Mouse (Mus musculus) ES-E14 (cell line): Measurements from ENCODE around the gene Cdk19. TPM values are rescaled to one million over a fixed set of nuclear protein-coding genes. Genes with fewer than 3 reads are reported as not detected.

Source experiments
- DNase-seq: peaks from one replicate; pipeline ENCODE4 v3.0.0-alpha.2; 2013; ENCODE audit warnings: low read depth, low spot score
- H3K27ac ChIP-seq: 2 replicates; pipeline ENCODE4 v1.5.1; 2012; ENCODE audit warnings: low read depth, mild to moderate bottlenecking, low read length, moderate library complexity, mixed read lengths; ENCODE audit not compliant: poor library complexity, insufficient read depth, severe bottlenecking
- H3K36me3 ChIP-seq: 2 replicates; pipeline ENCODE4 v1.6.1; 2012; ENCODE audit warnings: mild to moderate bottlenecking, low read length, moderate library complexity, mixed read lengths; ENCODE audit not compliant: control insufficient read depth, poor library complexity, insufficient read depth, severe bottlenecking
- H3K4me1 ChIP-seq, 2 experiments: fragments of 150-350 bp in 1 of 2; sonication (generic) in 1 of 2; 2 replicates each; pipeline ENCODE4 v1.6.1; 2012; ENCODE audit warnings: low read length in 2 of 2, mild to moderate bottlenecking in 1 of 2, mixed read lengths in 1 of 2; ENCODE audit not compliant: control insufficient read depth in 2 of 2, insufficient read depth in 2 of 2, poor library complexity in 1 of 2
- H3K4me3 ChIP-seq, 2 experiments: fragments of 150-350 bp in 1 of 2; sonication (generic) in 1 of 2; 2 replicates each; pipeline ENCODE4 v1.5.1; 2012; ENCODE audit warnings: low read length in 2 of 2, low read depth in 1 of 2, mild to moderate bottlenecking in 1 of 2, mixed read lengths in 1 of 2; ENCODE audit not compliant: insufficient read depth in 1 of 2, poor library complexity in 1 of 2, severe bottlenecking in 1 of 2
- H3K9ac ChIP-seq: 2 replicates; pipeline ENCODE4 v1.6.1; 2012; ENCODE audit warnings: low read depth, mild to moderate bottlenecking, low read length, mixed read lengths; ENCODE audit not compliant: poor library complexity, insufficient read depth, severe bottlenecking
- H3K9me3 ChIP-seq: fragments of 150-350 bp; sonication (generic); 2 replicates; pipeline ENCODE4 v1.6.1; 2012; ENCODE audit warnings: low read depth, mild to moderate bottlenecking, low read length; ENCODE audit not compliant: control insufficient read depth, insufficient read depth
- CHD2 ChIP-seq: IDR thresholded peaks from 2 replicates; pipeline ENCODE4 v1.6.1; 2014; ENCODE audit warnings: mild to moderate bottlenecking, low read depth, low read length, inconsistent platforms
- HCFC1 ChIP-seq: IDR thresholded peaks from 2 replicates; pipeline ENCODE4 v1.6.1; 2012; ENCODE audit warnings: low read length, inconsistent platforms, borderline replicate concordance; ENCODE audit not compliant: insufficient read depth
- MAFK ChIP-seq: IDR thresholded peaks from 2 replicates; pipeline ENCODE4 v1.6.1; 2014; ENCODE audit warnings: mild to moderate bottlenecking, low read depth, low read length, inconsistent platforms; ENCODE audit not compliant: insufficient read depth
- ZC3H11A ChIP-seq: IDR thresholded peaks from 2 replicates; pipeline ENCODE4 v1.6.1; 2012; ENCODE audit warnings: low read depth, mild to moderate bottlenecking, inconsistent platforms, low read length, borderline replicate concordance
- ZNF384 ChIP-seq: IDR thresholded peaks from 2 replicates; pipeline ENCODE4 v1.6.1; 2012; ENCODE audit warnings: low read depth, low read length, inconsistent platforms
- in situ Hi-C, 2 experiments: fragments of 600-800 bp; cut with MboI; formaldehyde crosslinking; loops; one replicate each; pipeline ENCODE4 v1.15.1; 2025; ENCODE audit warnings: low sequenced_read_pairs in 2 of 2, inconsistent platforms in 1 of 2; ENCODE audit not compliant: unreplicated experiment in 2 of 2
- total RNA-seq: library from RNA; depleted of rRNA; stranded (reverse); fragments of 300-350 nt; gene quantifications from 2 replicates; pipeline ENCODE4 v1.2.3, GENCODE M21; 2012

Gene Cdk19
- total RNA-seq, 1 experiment: 6.4 TPM

- H3K9me3 ChIP-seq: no peaks in the 10 kb centered on the region
- TF ChIP-seq CHD2 (no peak), HCFC1 (no peak), ZC3H11A (no peak), MAFK (no peak), ZNF384 (no peak)
- no peaks in the 10 kb centered on the region for H3K4me1 ChIP-seq
- no peak overlapping the region for H3K4me3 ChIP-seq
- no peak overlapping the region for H3K9ac ChIP-seq
- H3K36me3 ChIP-seq: no peaks in the 10 kb centered on the region
- DNase-seq: no peak
- in situ Hi-C loops: no loop called here
- no peak overlapping the region for H3K27ac ChIP-seq
Measured at GRCm38 (mm10) chr10:40491131-40491530, 151.8 kb downstream of the Cdk19 start.

DNA sequence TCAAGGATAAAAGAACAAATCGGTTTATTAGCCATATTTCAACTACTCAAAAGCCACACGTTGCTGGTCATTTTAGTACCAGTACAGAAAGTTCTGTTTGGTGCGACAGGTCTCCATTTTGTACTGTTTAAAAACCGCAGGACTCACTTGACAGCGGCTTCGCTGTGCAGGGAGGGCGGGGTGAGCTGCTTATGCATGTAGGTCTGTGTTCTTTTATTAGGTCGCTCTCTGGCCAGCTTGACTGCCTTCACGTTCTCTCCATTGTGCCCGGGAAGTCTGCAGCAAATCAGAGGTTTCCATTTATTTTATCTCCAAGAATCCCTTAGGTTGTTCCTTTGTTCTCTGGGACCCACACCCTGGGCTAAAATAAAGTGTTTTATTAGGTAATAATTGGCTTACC, 152.4 kb downstream of the Cdk19 start:
- in situ Hi-C loops: no loop called here
- H3K9ac ChIP-seq: no peak overlapping the region
- TF ChIP-seq HCFC1 (no peak), ZC3H11A (no peak), ZNF384 (no peak), CHD2 (no peak), MAFK (no peak)
- no peak for DNase-seq
- H3K36me3 ChIP-seq: no peaks in the 10 kb centered on the region
- H3K4me1 ChIP-seq: no peaks in the 10 kb centered on the region
- no peaks in the 10 kb centered on the region for H3K9me3 ChIP-seq
- no peak overlapping the region for H3K27ac ChIP-seq
- no peak overlapping the region for H3K4me3 ChIP-seq

- Histone ChIP-seq H3K4me3 (no peak overlapping the region), H3K36me3 (no peaks in the 10 kb centered on the region), H3K9ac (no peak overlapping the region), H3K27ac (no peak overlapping the region), H3K9me3 (peaks cover 5% of the 10 kb centered on the region; the same call in 1 of the 2 replicates), H3K4me1 (no peaks in the 10 kb centered on the region)
- no peak for DNase-seq
- no peak for TF ChIP-seq MAFK
- TF ChIP-seq HCFC1: no peak
- no peak for TF ChIP-seq ZNF384
- TF ChIP-seq ZC3H11A: no peak
- TF ChIP-seq CHD2: no peak
- in situ Hi-C loops: no loop called here
Measured at GRCm38 (mm10) chr10:40494181-40495162, 155.1 kb downstream of the Cdk19 start.

GRCm38 (mm10) chr10:40497301-40498041, 158.1 kb downstream of the Cdk19 start:
- TF ChIP-seq CHD2 (no peak), ZC3H11A (no peak), MAFK (no peak), ZNF384 (no peak), HCFC1 (no peak)
- Histone ChIP-seq H3K36me3 (no peaks in the 10 kb centered on the region), H3K27ac (no peak overlapping the region), H3K9me3 (peaks cover 5% of the 10 kb centered on the region; the same call in 1 of the 2 replicates), H3K9ac (no peak overlapping the region), H3K4me1 (no peaks in the 10 kb centered on the region), H3K4me3 (no peak overlapping the region)
- DNase-seq: no peak
- in situ Hi-C loops: no loop called here
